Mouse (Mus musculus): ENCODE measurements around the gene Haus8. TPM values are rescaled to one million over a fixed set of nuclear protein-coding genes. Genes with fewer than 3 reads are reported as not detected.
"Not testable (repeated sequence)": the region's sequence is repeated elsewhere in the genome, so short reads cannot be mapped to it uniquely, and the experiment has no call there.

Gene Haus8
- polyA plus RNA-seq, 1 experiment from 2014 or later, result 46.2 TPM

GRCm38 (mm10) chr8:71248203-71248602 is 24.5 kb downstream of the Haus8 start:
- Histone ChIP-seq H3K4me2 (ENCODE audit: low read depth, low read length) (no peak overlapping the region), H3K9me3 (ENCODE audit: control insufficient read depth, low read length) (no peaks in the 10 kb centered on the region)

GRCm38 (mm10) chr8:71242757-71243156 is 30.0 kb downstream of the Haus8 start:
- Histone ChIP-seq H3K27ac (replicated peaks; ENCODE audit: low read depth, low read length) (no peak overlapping the region), H3K27me3 (replicated peaks; ENCODE audit: control insufficient read depth, insufficient read depth, low read length) (no peaks in the 10 kb centered on the region), H3K9me3 (ENCODE audit: control insufficient read depth, low read length) (no peaks in the 10 kb centered on the region), H3K4me1 (ENCODE audit: control insufficient read depth, insufficient read depth, low read length) (no peaks in the 10 kb centered on the region), H3K4me3 (ENCODE audit: low read depth, low read length) (no peak overlapping the region), H3K36me3 (ENCODE audit: control insufficient read depth, insufficient read depth, low read length) (no peaks in the 10 kb centered on the region), H3K4me2 (ENCODE audit: low read depth, low read length) (no peak overlapping the region), H3K9ac (ENCODE audit: low read depth, low read length) (no peak overlapping the region)
- no peak for ATAC-seq (ENCODE audit: low read depth)
- WGBS, result 84% methylated on average over 2 of the region's 2 CpGs
- DNase-seq (ENCODE audit: low spot score), result no peak

More at GRCm38 (mm10) chr8:71248203-71248602, 24.5 kb downstream of the Haus8 start:
- H3K36me3 ChIP-seq (ENCODE audit: control insufficient read depth, insufficient read depth, low read length), result peaks cover 17% of the 10 kb centered on the region; the same call in 1 of the 2 replicates
- H3K9ac ChIP-seq (ENCODE audit: low read depth, low read length), result no peak overlapping the region
- no peak for DNase-seq (ENCODE audit: low spot score)
- 92% methylated on average over 1 of the region's 1 CpGs for WGBS
- no peak for ATAC-seq (ENCODE audit: low read depth)
- no peak overlapping the region for H3K27ac ChIP-seq (replicated peaks; ENCODE audit: low read depth, low read length)
- H3K27me3 ChIP-seq (replicated peaks; ENCODE audit: control insufficient read depth, insufficient read depth, low read length), result no peaks in the 10 kb centered on the region
- no peaks in the 10 kb centered on the region for H3K4me1 ChIP-seq (ENCODE audit: control insufficient read depth, insufficient read depth, low read length)
- H3K4me3 ChIP-seq (ENCODE audit: low read depth, low read length), result no peak overlapping the region

GRCm38 (mm10) chr8:71224560-71224959 is 48.2 kb downstream of the Haus8 start:
- peak; percentile 2 for DNase-seq (ENCODE audit: low spot score)
- 53% methylated on average over 2 of the region's 2 CpGs for WGBS
- no peak overlapping the region for H3K27ac ChIP-seq (replicated peaks; ENCODE audit: low read depth, low read length)

GRCm38 (mm10) chr8:71214266-71214665 is 58.5 kb downstream of the Haus8 start:
- not testable (repeated sequence) for ATAC-seq (ENCODE audit: low read depth)
- WGBS, result 76% methylated on average over 2 of the region's 5 CpGs

More at GRCm38 (mm10) chr8:71224560-71224959, 48.2 kb downstream of the Haus8 start:
- Histone ChIP-seq H3K9ac (ENCODE audit: low read depth, low read length) (no peak overlapping the region), H3K27me3 (replicated peaks; ENCODE audit: control insufficient read depth, insufficient read depth, low read length) (no peaks in the 10 kb centered on the region), H3K4me1 (ENCODE audit: control insufficient read depth, insufficient read depth, low read length) (no peaks in the 10 kb centered on the region), H3K9me3 (ENCODE audit: control insufficient read depth, low read length) (no peaks in the 10 kb centered on the region), H3K4me3 (ENCODE audit: low read depth, low read length) (no peak overlapping the region), H3K4me2 (ENCODE audit: low read depth, low read length) (no peak overlapping the region), H3K36me3 (ENCODE audit: control insufficient read depth, insufficient read depth, low read length) (no peaks in the 10 kb centered on the region)
- no peak for ATAC-seq (ENCODE audit: low read depth)

GRCm38 (mm10) chr8:71205541-71205967 is 67.2 kb downstream of the Haus8 start:
- not testable (repeated sequence) for H3K27me3 ChIP-seq (replicated peaks; ENCODE audit: control insufficient read depth, insufficient read depth, low read length); H3K27ac ChIP-seq (replicated peaks; ENCODE audit: low read depth, low read length); H3K9me3 ChIP-seq (ENCODE audit: control insufficient read depth, low read length); DNase-seq (ENCODE audit: low spot score); H3K9ac ChIP-seq (ENCODE audit: low read depth, low read length); H3K36me3 ChIP-seq (ENCODE audit: control insufficient read depth, insufficient read depth, low read length); H3K4me1 ChIP-seq (ENCODE audit: control insufficient read depth, insufficient read depth, low read length)
- H3K4me2 ChIP-seq (ENCODE audit: low read depth, low read length), result peak overlapping the region; percentile 38
- peak; percentile 72; the same call in 1 of the 2 replicates for ATAC-seq (ENCODE audit: low read depth)
- whole genome bisulfite sequencing, result 0% methylated on average over 2 of the region's 11 CpGs
- H3K4me3 ChIP-seq (ENCODE audit: low read depth, low read length), result 0 out of 2 replicates have a peak overlapping the region, but pooled peaks have one; percentile 14

More at GRCm38 (mm10) chr8:71214266-71214665, 58.5 kb downstream of the Haus8 start:
- not testable (repeated sequence) for H3K27ac ChIP-seq (replicated peaks; ENCODE audit: low read depth, low read length); H3K27me3 ChIP-seq (replicated peaks; ENCODE audit: control insufficient read depth, insufficient read depth, low read length); H3K4me1 ChIP-seq (ENCODE audit: control insufficient read depth, insufficient read depth, low read length); DNase-seq (ENCODE audit: low spot score); H3K9me3 ChIP-seq (ENCODE audit: control insufficient read depth, low read length); H3K9ac ChIP-seq (ENCODE audit: low read depth, low read length); H3K4me2 ChIP-seq (ENCODE audit: low read depth, low read length); H3K4me3 ChIP-seq (ENCODE audit: low read depth, low read length); H3K36me3 ChIP-seq (ENCODE audit: control insufficient read depth, insufficient read depth, low read length)

Other genes starting within 250 kb of the Haus8 start
- 24.1 and 26.0 TPM in 2 replicates for gene Myo9b, start 220 bp downstream of the Haus8 start, polyA plus RNA-seq (2014; fragmentation: Nextera tagmentation; extraction: Ambion mirVana)
- gene Use1, start 93.9 kb upstream of the Haus8 start, polyA plus RNA-seq (2014; fragmentation: Nextera tagmentation; extraction: Ambion mirVana), result 106 and 115 TPM in 2 replicates
- 3.8 and 4.0 TPM in 2 replicates for gene Ocel1, start 98.4 kb upstream of the Haus8 start, polyA plus RNA-seq (2014; fragmentation: Nextera tagmentation; extraction: Ambion mirVana)
- 57.2 and 61.9 TPM in 2 replicates for gene Nr2f6, start 109.0 kb upstream of the Haus8 start, polyA plus RNA-seq (2014; fragmentation: Nextera tagmentation; extraction: Ambion mirVana)
- 9.4 and 11.3 TPM in 2 replicates for gene Ushbp1, start 122.9 kb upstream of the Haus8 start, polyA plus RNA-seq (2014; fragmentation: Nextera tagmentation; extraction: Ambion mirVana)
- 79.6 and 85.2 TPM in 2 replicates for gene Babam1, start 123.9 kb upstream of the Haus8 start, polyA plus RNA-seq (2014; fragmentation: Nextera tagmentation; extraction: Ambion mirVana)
- gene Ankle1, start 133.1 kb upstream of the Haus8 start, polyA plus RNA-seq (2014; fragmentation: Nextera tagmentation; extraction: Ambion mirVana), result 13.0 and 16.4 TPM in 2 replicates
- 47.9 and 49.4 TPM in 2 replicates for gene Abhd8, start 190.7 kb upstream of the Haus8 start, polyA plus RNA-seq (2014; fragmentation: Nextera tagmentation; extraction: Ambion mirVana)
- 115 and 123 TPM in 2 replicates for gene Mrpl34, start 192.0 kb upstream of the Haus8 start, polyA plus RNA-seq (2014; fragmentation: Nextera tagmentation; extraction: Ambion mirVana)
- 100 and 105 TPM in 2 replicates for gene Dda1, start 196.3 kb upstream of the Haus8 start, polyA plus RNA-seq (2014; fragmentation: Nextera tagmentation; extraction: Ambion mirVana)
- gene Ano8, start 213.0 kb upstream of the Haus8 start, polyA plus RNA-seq (2014; fragmentation: Nextera tagmentation; extraction: Ambion mirVana), result 2.0 and 2.1 TPM in 2 replicates
- 5.3 and 6.8 TPM in 2 replicates for gene Gtpbp3, start 215.2 kb upstream of the Haus8 start, polyA plus RNA-seq (2014; fragmentation: Nextera tagmentation; extraction: Ambion mirVana)
- gene Plvap, start 238.8 kb upstream of the Haus8 start, polyA plus RNA-seq (2014; fragmentation: Nextera tagmentation; extraction: Ambion mirVana), result 53.5 and 59.0 TPM in 2 replicates

Data from embryonic facial prominence, embryonic 14.5 days (tissue).